Mouse (Mus musculus) forebrain, embryonic 11.5 days (tissue): Measurements from ENCODE around the gene Ppm1m. TPM values are rescaled to one million over a fixed set of nuclear protein-coding genes. Genes with fewer than 3 reads are reported as not detected.
"Not testable (repeated sequence)": the region's sequence is repeated elsewhere in the genome, so short reads cannot be mapped to it uniquely, and the experiment has no call there.

Source experiments
- ATAC-seq: fragments of 200-750 bp; cut with Nextera tagmentation; replicated peaks from 2 replicates; pipeline ENCODE4 v1.8.0; 2017; ENCODE audit warnings: moderate TSS enrichment; ENCODE audit not compliant: low FRiP score
- DNase-seq: peaks from one replicate; pipeline ENCODE4 v3.0.0-alpha.2; 2017; ENCODE audit warnings: low spot score
- H3K27ac ChIP-seq: fragments of 300-500 bp; sonication (generic); 2 replicates; pipeline ENCODE4 v1.5.1; 2014; ENCODE audit warnings: low read depth, low read length
- H3K27me3 ChIP-seq: fragments of 300-500 bp; sonication (generic); 2 replicates; pipeline ENCODE4 v1.6.1; 2014; ENCODE audit warnings: mild to moderate bottlenecking, low read length, mixed read lengths; ENCODE audit not compliant: control insufficient read depth, insufficient read depth
- H3K36me3 ChIP-seq: fragments of 300-500 bp; sonication (generic); 2 replicates; pipeline ENCODE4 v1.6.1; 2014; ENCODE audit warnings: mild to moderate bottlenecking, low read length, moderate library complexity, mixed read lengths; ENCODE audit not compliant: control insufficient read depth, insufficient read depth
- H3K4me1 ChIP-seq: fragments of 300-500 bp; sonication (generic); replicated peaks from 2 replicates; pipeline ENCODE4 v1.6.1; 2014; ENCODE audit warnings: low read length, mixed read lengths; ENCODE audit not compliant: control insufficient read depth, insufficient read depth
- H3K4me2 ChIP-seq: fragments of 300-500 bp; sonication (generic); 2 replicates; pipeline ENCODE4 v1.6.1; 2014; ENCODE audit warnings: low read depth, mild to moderate bottlenecking, low read length, moderate library complexity, mixed read lengths; ENCODE audit not compliant: severe bottlenecking
- H3K4me3 ChIP-seq: fragments of 300-500 bp; sonication (generic); 2 replicates; pipeline ENCODE4 v1.5.1; 2014; ENCODE audit warnings: low read depth, low read length
- H3K9ac ChIP-seq: fragments of 300-500 bp; sonication (generic); 2 replicates; pipeline ENCODE4 v1.6.1; 2014; ENCODE audit warnings: low read length
- H3K9me3 ChIP-seq: fragments of 300-500 bp; sonication (generic); 2 replicates; pipeline ENCODE4 v1.6.1; 2016; ENCODE audit warnings: low read length, mixed read lengths; ENCODE audit not compliant: control insufficient read depth
- WGBS: fragments of 180-500 bp; shearing (Covaris S2); extraction: QIAGEN DNeasy Blood & Tissue Kit; methylation state at CpG from one replicate; pipeline ENCODE4 v1.1.7; 2014; 5-methylcytosine and 5-hydroxymethylcytosine counted together
- polyA plus RNA-seq: library from polyadenylated mRNA; unstranded; fragments of >200 nt; fragmentation: Nextera tagmentation; extraction: Ambion mirVana; gene quantifications from 2 replicates; pipeline ENCODE4 v1.2.1, GENCODE M21; 2014

The Ppm1m gene
- polyA plus RNA-seq, 1 experiment from 2014 or later = 37.5 TPM

DNA sequence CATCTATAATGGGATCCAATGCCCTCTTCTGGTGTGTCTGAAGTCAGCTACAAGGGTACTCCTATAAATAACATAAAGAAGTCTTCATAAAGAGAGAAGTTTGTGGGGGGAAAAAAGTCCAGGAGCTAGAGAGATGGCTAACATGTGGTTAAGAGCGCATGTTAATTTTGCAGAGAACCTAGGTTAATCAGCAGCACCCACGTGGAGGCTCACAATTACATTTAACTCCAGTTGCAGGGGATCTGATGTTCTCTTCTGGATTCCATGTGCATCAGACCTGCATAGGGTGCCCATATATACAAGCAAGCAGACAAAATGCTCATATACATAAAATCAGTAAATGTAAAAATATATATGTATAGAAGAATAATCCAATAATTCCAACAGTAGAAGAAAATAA lies 26.2 kb downstream of the Ppm1m start:
- Histone ChIP-seq H3K4me2 (peak overlapping the region; percentile 81; the same call in 1 of the 2 replicates), H3K27ac (no peak overlapping the region), H3K36me3 (no peaks in the 10 kb centered on the region; the same call in 1 of the 2 replicates), H3K9me3 (no peaks in the 10 kb centered on the region), H3K4me1 (peaks cover 9% of the 10 kb centered on the region; the same call in 1 of the 2 replicates), H3K4me3 (peak overlapping the region; percentile 93; the same call in 1 of the 2 replicates), H3K27me3 (no peaks in the 10 kb centered on the region), H3K9ac (no peak overlapping the region)
- ATAC-seq (no peak), DNase-seq (no peak)
- 81% methylated on average over 2 of the region's 2 CpGs for WGBS

DNA sequence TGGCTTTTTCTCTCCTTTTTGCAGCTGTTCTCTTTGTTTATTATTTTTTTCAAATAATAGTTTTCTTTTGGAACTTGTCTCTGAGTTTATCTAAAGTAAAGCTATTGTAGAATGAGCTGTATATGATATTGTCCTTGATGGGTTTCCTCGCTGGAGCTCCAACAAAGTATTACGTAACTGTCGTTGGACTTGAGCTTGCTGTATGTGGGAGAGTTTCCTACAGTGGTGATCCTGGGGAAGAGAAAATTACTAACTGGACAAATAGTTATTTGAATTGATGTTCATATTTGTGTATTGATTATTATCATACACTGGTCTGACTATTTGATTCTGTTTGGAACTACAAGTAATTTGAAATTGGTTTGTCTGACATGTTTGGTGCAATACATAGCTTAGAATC lies 27.0 kb downstream of the Ppm1m start:
- WGBS = 54% methylated on average over 3 of the region's 3 CpGs
- Histone ChIP-seq H3K4me2 (peak overlapping the region; percentile 81), H3K27ac (no peak overlapping the region), H3K36me3 (no peaks in the 10 kb centered on the region; the same call in 1 of the 2 replicates), H3K9me3 (no peaks in the 10 kb centered on the region), H3K4me3 (peak overlapping the region; percentile 93), H3K27me3 (no peaks in the 10 kb centered on the region), H3K9ac (peak overlapping the region; percentile 96), H3K4me1 (peaks cover 9% of the 10 kb centered on the region; the same call in 1 of the 2 replicates)
- ATAC-seq (no peak), DNase-seq (no peak)

DNA sequence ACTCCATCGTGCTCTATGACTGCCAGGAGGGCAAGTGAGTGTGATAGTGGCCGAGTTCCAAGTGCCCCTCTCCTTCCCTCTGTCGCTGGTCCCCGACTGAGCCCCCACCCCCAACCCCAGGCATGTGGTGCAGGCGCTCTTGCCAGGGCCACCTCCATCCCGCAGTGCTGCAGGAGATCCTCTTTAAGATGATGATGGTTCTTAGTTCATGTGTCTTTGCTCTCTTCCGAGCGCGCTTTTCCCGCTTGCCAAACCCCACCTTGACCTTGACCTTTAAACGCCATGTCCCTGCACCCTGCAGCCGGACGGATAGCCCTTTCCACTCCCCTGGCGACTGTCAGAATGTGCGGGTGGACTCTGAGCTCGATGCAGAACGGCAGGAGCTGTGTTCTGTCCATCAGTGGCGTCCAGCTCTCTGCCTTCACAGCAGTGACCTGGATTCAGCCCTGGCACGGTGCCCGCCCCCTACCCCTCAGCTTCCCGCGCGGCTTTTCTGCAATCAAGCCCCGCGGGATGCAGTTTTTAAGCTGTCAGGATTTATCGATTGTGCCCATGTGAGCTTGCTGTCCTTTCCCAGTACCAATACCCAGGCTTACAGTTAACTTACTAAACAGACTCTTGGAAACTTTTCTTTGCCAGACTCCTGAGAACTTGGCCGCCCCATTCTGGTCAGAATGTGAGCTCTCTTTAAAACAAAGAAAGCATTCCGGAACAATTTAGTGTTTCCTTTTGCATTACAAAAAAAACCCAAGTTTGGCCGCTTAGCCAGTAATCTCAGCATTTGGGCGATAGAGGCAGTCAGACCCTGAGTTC lies 28.0 kb downstream of the Ppm1m start:
- WGBS = under 1% methylated on average over 30 of the region's 30 CpGs
- no peaks in the 10 kb centered on the region; the same call in 1 of the 2 replicates for H3K36me3 ChIP-seq
- H3K27ac ChIP-seq = peak overlapping the region; percentile 92
- H3K4me3 ChIP-seq = peak overlapping the region; percentile 93
- H3K9me3 ChIP-seq = no peaks in the 10 kb centered on the region
- H3K4me2 ChIP-seq = peak overlapping the region; percentile 81
- H3K9ac ChIP-seq = peak overlapping the region; percentile 96
- DNase-seq (peak; percentile 75), ATAC-seq (peak; percentile 77)
- no peaks in the 10 kb centered on the region for H3K27me3 ChIP-seq
- peaks cover 9% of the 10 kb centered on the region; the same call in 1 of the 2 replicates for H3K4me1 ChIP-seq

DNA sequence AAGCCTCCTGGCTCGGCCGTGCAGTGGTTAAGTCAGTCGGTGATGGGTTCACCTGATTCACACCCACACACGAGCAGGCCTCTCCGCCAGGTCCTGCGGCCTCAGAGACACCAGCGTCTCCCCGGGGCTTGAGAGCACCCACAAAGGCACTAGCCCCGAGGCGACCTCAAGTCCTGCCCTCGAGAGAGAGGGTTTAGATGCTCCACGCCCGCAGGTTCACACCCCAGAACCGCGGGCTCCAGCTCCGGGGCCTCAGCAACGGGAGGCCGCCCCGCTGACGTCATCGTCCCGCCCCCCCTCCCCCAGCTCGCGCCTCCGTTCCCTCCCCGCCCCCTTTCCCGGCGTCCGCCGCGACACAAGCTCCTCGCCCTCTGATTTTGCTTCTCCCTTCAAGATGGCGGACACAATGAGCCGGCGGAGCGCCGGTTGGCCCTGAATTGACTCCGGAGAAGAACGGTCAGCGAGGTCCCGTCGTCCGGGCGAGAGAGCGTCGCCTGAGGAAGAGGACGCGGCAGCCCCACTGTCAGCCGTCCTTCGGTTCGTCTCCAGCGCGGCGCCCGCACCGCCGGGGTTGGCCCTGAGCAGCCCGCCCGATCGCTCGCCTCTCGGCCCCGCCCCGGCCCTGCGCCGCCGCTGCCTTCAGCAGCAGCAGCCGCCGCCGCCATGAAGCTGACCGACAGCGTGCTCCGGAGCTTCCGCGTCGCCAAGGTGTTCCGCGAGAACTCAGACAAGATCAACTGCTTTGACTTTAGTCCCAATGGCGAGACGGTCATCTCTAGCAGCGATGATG lies 28.8 kb downstream of the Ppm1m start, which contains the start of gene Wdr82:
Gene Wdr82, plus strand, starts transcription at position 373 of the 790 bp plus-strand sequence.
- no peaks in the 10 kb centered on the region for H3K36me3 ChIP-seq
- ATAC-seq = peak; percentile 92
- peaks cover 9% of the 10 kb centered on the region; the same call in 1 of the 2 replicates for H3K4me1 ChIP-seq
- no peaks in the 10 kb centered on the region for H3K27me3 ChIP-seq
- no peaks in the 10 kb centered on the region for H3K9me3 ChIP-seq
- WGBS = under 1% methylated on average over 81 of the region's 81 CpGs
- H3K4me3 ChIP-seq = peak within 1 kb of the TSS; percentile 93
- H3K9ac ChIP-seq = peak within 1 kb of the TSS; percentile 96
- peak within 1 kb of the TSS; percentile 81 for H3K4me2 ChIP-seq
- H3K27ac ChIP-seq = peak within 1 kb of the TSS; percentile 92
- DNase-seq = peak; percentile 98

DNA sequence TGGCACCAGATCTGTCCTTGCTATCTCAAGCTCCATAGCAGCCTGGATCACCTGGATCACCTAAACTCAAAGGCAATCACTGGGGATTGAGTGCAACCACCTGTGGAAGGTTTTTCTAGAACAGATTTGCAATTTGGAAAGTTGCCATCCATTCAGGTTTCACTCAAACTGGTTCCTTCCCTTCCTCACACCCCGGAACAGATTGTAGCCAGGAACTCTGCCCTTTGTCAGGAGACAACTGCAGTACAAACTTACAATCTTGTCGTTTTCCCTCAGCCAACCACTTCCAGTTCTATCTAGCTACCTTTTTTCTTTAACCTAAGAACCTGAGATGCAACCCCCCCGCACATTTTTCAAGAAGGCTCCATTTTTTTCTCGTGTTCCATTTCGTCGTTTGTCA lies 29.6 kb downstream of the Ppm1m start:
- Histone ChIP-seq H3K27ac (no peak overlapping the region), H3K4me2 (peak overlapping the region; percentile 81; the same call in 1 of the 2 replicates), H3K9ac (peak overlapping the region; percentile 96; the same call in 1 of the 2 replicates), H3K4me3 (no peak overlapping the region), H3K4me1 (peaks cover 9% of the 10 kb centered on the region; the same call in 1 of the 2 replicates), H3K9me3 (no peaks in the 10 kb centered on the region), H3K36me3 (no peaks in the 10 kb centered on the region), H3K27me3 (no peaks in the 10 kb centered on the region)
- DNase-seq = no peak
- no peak for ATAC-seq
- WGBS = 37% methylated on average over 6 of the region's 6 CpGs

DNA sequence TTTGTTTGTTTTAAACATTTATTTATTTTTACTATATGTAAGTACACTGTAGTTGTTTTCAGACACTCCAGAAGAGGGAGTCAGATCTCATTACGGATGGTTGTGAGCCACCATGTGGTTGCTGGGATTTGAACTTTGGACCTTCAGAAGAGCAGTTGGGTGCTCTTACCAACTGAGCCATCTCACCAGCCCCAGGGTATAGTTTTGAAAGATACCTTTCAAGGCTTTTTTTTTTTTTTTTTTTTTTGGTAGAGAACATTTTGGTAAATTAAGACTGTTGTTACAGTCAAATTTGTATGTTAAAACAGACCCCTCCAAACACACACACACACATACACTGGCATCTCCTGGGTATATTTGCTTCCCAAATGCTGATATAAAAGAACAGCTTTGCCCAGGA lies 30.5 kb downstream of the Ppm1m start:
- H3K4me2 ChIP-seq = not testable (repeated sequence)
- WGBS = 77% methylated on average over 1 of the region's 1 CpGs

DNA sequence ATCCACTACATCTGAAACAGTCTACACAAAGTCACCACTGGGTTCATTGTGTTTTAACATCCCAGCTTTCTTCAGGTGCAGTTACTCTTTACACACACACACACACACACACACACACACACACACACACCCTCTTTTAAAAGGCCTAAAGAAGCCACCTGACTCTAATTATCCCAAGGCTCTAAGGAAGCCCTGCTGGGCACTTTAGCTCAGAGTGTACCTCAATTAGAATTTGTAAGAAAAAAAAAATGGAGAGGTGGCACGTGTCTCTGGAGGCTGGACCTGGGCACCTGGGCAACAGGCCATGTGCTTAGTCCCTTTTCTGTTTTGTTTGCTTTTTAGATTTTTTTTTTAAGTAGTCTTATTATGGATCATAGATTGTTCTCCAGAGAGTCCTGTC lies 31.8 kb downstream of the Ppm1m start:
- Histone ChIP-seq H3K27ac (no peak overlapping the region), H3K4me2 (no peak overlapping the region), H3K27me3 (no peaks in the 10 kb centered on the region), H3K9ac (no peak overlapping the region), H3K36me3 (no peaks in the 10 kb centered on the region), H3K9me3 (no peaks in the 10 kb centered on the region), H3K4me3 (no peak overlapping the region), H3K4me1 (peaks cover 3% of the 10 kb centered on the region; the same call in 1 of the 2 replicates)
- no peak for DNase-seq
- ATAC-seq = no peak
- 25% methylated on average over 1 of the region's 1 CpGs for WGBS

More for the DNA sequence above, 30.5 kb downstream of the Ppm1m start:
- H3K36me3 ChIP-seq, ATAC-seq, H3K27ac ChIP-seq, H3K27me3 ChIP-seq, H3K9me3 ChIP-seq, H3K4me1 ChIP-seq, DNase-seq, H3K4me3 ChIP-seq, H3K9ac ChIP-seq: not testable (repeated sequence)

DNA sequence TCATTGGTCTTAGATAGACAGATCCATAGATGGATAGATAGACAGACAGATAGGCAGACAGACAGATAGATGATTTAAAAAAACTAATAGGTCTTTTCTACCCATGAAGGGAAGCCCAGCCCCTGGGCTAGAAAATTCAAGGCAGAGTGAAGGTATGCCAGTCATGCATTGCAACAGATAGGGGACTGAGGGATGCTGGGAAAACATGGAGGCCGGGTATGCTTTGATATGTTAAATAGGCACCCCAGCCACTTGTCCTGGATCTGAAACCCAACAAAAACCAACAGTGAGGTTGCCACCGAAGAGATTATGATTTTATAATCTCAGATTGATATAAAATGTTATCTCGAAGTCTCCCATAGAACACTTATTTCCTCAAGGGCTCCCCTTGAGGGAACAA lies 32.3 kb downstream of the Ppm1m start:
- Histone ChIP-seq H3K36me3 (no peaks in the 10 kb centered on the region), H3K4me2 (no peak overlapping the region), H3K4me3 (no peak overlapping the region), H3K9me3 (no peaks in the 10 kb centered on the region), H3K27me3 (no peaks in the 10 kb centered on the region), H3K4me1 (peaks cover 3% of the 10 kb centered on the region; the same call in 1 of the 2 replicates), H3K9ac (no peak overlapping the region), H3K27ac (no peak overlapping the region)
- WGBS = 80% methylated on average over 3 of the region's 3 CpGs
- DNase-seq (no peak), ATAC-seq (no peak)
